Mouse (Mus musculus) myocyte (in vitro differentiated cells): ENCODE measurements at regions not wholly inside any gene's neighbourhood (a gene's known extent, or its start where the extent isn't known, plus 50 kb on each side); places are given as distances from the start of the nearest gene placed in this dataset.

ENCODE experiments used
- CEBPB ChIP-seq: IDR thresholded peaks from 2 replicates; pipeline ENCODE4 v1.6.1; 2011; ENCODE audit warnings: mild to moderate bottlenecking, moderate library complexity; ENCODE audit not compliant: poor library complexity, insufficient read depth, severe bottlenecking
- E2F4 ChIP-seq: IDR thresholded peaks from one replicate; pipeline ENCODE4 v1.6.1; 2011; ENCODE audit warnings: mild to moderate bottlenecking, control low read depth, moderate library complexity; ENCODE audit not compliant: insufficient read depth
- MAX ChIP-seq: IDR thresholded peaks from one replicate; pipeline ENCODE4 v1.6.1; 2011; ENCODE audit warnings: low read depth, mild to moderate bottlenecking, control low read depth
- MYOG ChIP-seq, 3 experiments: IDR thresholded peaks; one replicate each; pipeline ENCODE4 v1.6.1; 2011; ENCODE audit warnings: control low read depth in 2 of 3, low read depth in 2 of 3, mild to moderate bottlenecking in 2 of 3; ENCODE audit not compliant: insufficient read length in 2 of 3, control insufficient read depth in 1 of 3, insufficient read depth in 1 of 3
- POLR2A ChIP-seq: IDR thresholded peaks from one replicate; pipeline ENCODE4 v1.6.1; 2011; ENCODE audit warnings: low read depth, mild to moderate bottlenecking, control low read depth, moderate library complexity; ENCODE audit not compliant: insufficient read length
- POLR2AphosphoS2 ChIP-seq: IDR thresholded peaks from one replicate; pipeline ENCODE4 v1.6.1; 2011; ENCODE audit warnings: low read depth, control low read depth; ENCODE audit not compliant: insufficient read length
- REST ChIP-seq: IDR thresholded peaks from one replicate; pipeline ENCODE4 v1.6.1; 2011; ENCODE audit warnings: mild to moderate bottlenecking, control low read depth, moderate library complexity; ENCODE audit not compliant: insufficient read depth, insufficient read length
- SRF ChIP-seq: IDR thresholded peaks from one replicate; pipeline ENCODE4 v1.6.1; 2011; ENCODE audit warnings: low read depth; ENCODE audit not compliant: control insufficient read depth, insufficient read length
- TCF12 ChIP-seq: IDR thresholded peaks from one replicate; pipeline ENCODE4 v1.6.1; 2011; ENCODE audit warnings: mild to moderate bottlenecking, control low read depth; ENCODE audit not compliant: poor library complexity, insufficient read depth, severe bottlenecking
- TCF3 ChIP-seq: IDR thresholded peaks from one replicate; pipeline ENCODE4 v1.6.1; 2011; ENCODE audit warnings: low read depth, control low read depth; ENCODE audit not compliant: insufficient read length
- USF1 ChIP-seq: IDR thresholded peaks from one replicate; pipeline ENCODE4 v1.6.1; 2011; ENCODE audit warnings: low read depth, mild to moderate bottlenecking, control low read depth, moderate library complexity

GRCm38 (mm10) chr1:177367864-177368610 lies 74.1 kb upstream of the Zbtb18 start:
- TF ChIP-seq POLR2A (no peak), POLR2AphosphoS2 (no peak), USF1 (no peak), MAX (no peak), TCF12 (no peak), REST (no peak), CEBPB (no peak), MYOG (IDR thresholded peaks at IDR 0.05; ENCODE audit: control insufficient read depth in 1 of 3, insufficient read depth in 1 of 3, insufficient read length in 2 of 3, low read depth in 2 of 3) (no peak), SRF (no peak), E2F4 (no peak), TCF3 (no peak)
